Mouse (Mus musculus): ENCODE measurements around the gene Cwh43.
A peak's percentile ranks its signal among the peaks of the same experiment; 100 is the strongest.

The Cwh43 gene

GRCm38 (mm10) chr5:73426824-73427223, 20.9 kb downstream of the Cwh43 start:
- TF ChIP-seq GATA4 (IDR thresholded peaks at IDR 0.05; ENCODE audit: insufficient replicate concordance, low read length), result no peak

- no peak for TF ChIP-seq GATA4 (IDR thresholded peaks at IDR 0.05; ENCODE audit: insufficient replicate concordance, low read length)
Measured at GRCm38 (mm10) chr5:73431581-73431980, 25.7 kb downstream of the Cwh43 start.

GRCm38 (mm10) chr5:73432805-73433204, 26.9 kb downstream of the Cwh43 start:
- no peak for TF ChIP-seq GATA4 (IDR thresholded peaks at IDR 0.05; ENCODE audit: insufficient replicate concordance, low read length)

- no peak for TF ChIP-seq GATA4 (IDR thresholded peaks at IDR 0.05; ENCODE audit: insufficient replicate concordance, low read length)
Measured at GRCm38 (mm10) chr5:73434764-73435163, 28.9 kb downstream of the Cwh43 start.

GRCm38 (mm10) chr5:73442176-73442575, 36.3 kb downstream of the Cwh43 start:
- TF ChIP-seq GATA4 (IDR thresholded peaks at IDR 0.05; ENCODE audit: insufficient replicate concordance, low read length), result no peak

GRCm38 (mm10) chr5:73450276-73450675, 44.4 kb downstream of the Cwh43 start:
- no peak for TF ChIP-seq GATA4 (IDR thresholded peaks at IDR 0.05; ENCODE audit: insufficient replicate concordance, low read length)

GRCm38 (mm10) chr5:73454502-73455306, 48.8 kb downstream of the Cwh43 start:
- no peak for TF ChIP-seq GATA4 (IDR thresholded peaks at IDR 0.05; ENCODE audit: insufficient replicate concordance, low read length)

DNA sequence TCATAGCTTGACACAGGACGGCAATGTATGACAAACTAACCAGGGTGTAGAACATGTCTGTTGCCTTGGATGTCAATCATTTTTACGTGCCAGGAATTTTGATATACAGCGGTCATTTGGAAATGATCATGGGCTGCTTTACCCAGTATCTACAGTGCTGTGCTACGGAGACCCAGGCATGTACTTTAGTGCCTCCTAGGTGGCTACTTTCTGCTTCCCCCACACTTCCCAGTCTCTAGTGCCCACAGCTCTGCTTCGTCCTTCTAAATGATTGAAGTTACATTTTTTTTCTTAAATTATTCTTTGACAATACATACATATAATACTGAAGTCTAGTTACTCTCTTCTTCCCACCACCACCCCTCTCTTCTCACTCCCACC, 49.4 kb downstream of the Cwh43 start:
- TF ChIP-seq GATA4 (IDR thresholded peaks at IDR 0.05; ENCODE audit: insufficient replicate concordance, low read length), result no peak

- TF ChIP-seq GATA4 (IDR thresholded peaks at IDR 0.05; ENCODE audit: insufficient replicate concordance, low read length), result no peak
Measured at GRCm38 (mm10) chr5:73468462-73469433, 62.9 kb downstream of the Cwh43 start.

DNA sequence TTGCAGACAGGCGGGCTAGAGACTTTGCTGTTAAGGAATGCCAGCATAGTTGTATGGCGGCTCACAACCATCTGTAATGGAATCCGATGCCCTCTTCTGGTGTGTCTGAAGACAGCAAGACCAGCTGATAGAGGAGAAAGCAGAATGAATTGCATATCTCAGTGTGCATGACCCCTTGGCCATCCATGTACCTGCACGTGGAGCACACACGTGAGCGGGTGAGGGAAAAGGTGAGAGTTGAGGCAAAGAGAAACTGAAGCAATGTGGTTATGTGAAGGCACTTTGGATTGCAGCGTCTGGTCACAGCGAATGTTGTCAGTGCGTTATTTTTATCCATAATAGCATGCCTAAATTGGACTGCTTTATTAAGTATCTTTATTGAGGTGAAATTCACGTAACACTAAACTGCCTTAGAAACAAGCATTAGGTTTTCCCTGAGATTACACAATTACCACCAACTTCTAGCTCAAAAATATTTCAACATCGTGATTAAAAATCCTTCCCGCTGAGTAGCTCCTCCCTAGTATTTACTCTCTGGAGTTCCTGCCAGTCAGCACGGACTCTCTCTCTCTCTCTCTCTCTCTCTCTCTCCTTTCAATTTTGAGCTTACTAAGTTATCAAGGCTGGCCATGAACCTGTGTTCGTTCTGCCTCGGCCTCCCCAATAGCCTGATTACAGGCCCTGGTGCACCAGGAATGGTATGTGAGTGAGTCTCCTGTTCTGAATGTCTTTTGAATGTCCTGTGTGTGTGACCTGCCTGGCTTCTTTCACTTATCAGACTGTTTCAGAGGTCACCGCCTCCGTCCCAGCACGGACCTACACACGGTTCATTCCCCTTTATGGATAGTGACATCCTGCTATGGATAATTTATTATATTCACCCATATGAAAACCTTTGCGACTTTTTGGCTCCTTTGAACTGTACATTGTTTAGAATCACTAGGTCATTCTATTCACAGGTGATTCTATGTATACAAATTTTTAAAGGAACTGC, 68.8 kb downstream of the Cwh43 start:
- peak; percentile 47; the same call in 1 of the 2 replicates for TF ChIP-seq GATA4 (IDR thresholded peaks at IDR 0.05; ENCODE audit: insufficient replicate concordance, low read length)

DNA sequence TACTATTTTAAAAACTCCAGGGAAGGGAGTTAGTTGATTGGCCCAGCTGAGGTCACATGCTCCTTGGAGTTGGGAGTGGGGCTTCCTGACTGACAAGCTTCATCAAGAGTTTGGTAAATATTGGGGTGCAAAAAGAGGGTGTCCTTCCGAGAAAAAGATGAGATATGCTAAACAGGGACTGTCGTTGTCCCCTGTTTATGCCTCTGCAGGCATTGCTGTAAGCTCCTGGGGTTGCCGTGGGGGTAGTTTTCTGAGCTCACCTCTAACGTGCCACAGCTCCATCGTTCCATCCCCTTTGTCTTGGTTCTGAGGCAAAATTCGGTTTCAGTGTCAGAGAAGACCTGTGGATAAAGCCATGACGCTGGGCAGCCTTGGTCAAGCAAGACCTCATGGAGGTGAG, 74.8 kb downstream of the Cwh43 start, which contains the start of gene Dcun1d4:
Gene Dcun1d4, plus strand, starts transcription at position 301 of the 400 bp plus-strand sequence.
- TF ChIP-seq GATA4 (IDR thresholded peaks at IDR 0.05; ENCODE audit: insufficient replicate concordance, low read length), result no peak

GRCm38 (mm10) chr5:73481401-73481800, 75.5 kb downstream of the Cwh43 start:
- peak; percentile 65; the same call in 1 of the 2 replicates for TF ChIP-seq GATA4 (IDR thresholded peaks at IDR 0.05; ENCODE audit: insufficient replicate concordance, low read length)

- no peak for TF ChIP-seq GATA4 (IDR thresholded peaks at IDR 0.05; ENCODE audit: insufficient replicate concordance, low read length)
Measured at GRCm38 (mm10) chr5:73484016-73484615, 78.2 kb downstream of the Cwh43 start.

GRCm38 (mm10) chr5:73486451-73486850, 80.6 kb downstream of the Cwh43 start:
- no peak for TF ChIP-seq GATA4 (IDR thresholded peaks at IDR 0.05; ENCODE audit: insufficient replicate concordance, low read length)

Measured in liver, adult (tissue).